Mouse (Mus musculus) effector memory CD4-positive, alpha-beta T cell, adult 5 months (primary cell): ENCODE measurements around the gene Mmgt2. TPM values are rescaled to one million over a fixed set of nuclear protein-coding genes. Genes with fewer than 3 reads are reported as not detected.

Experiments used
- polyA plus RNA-seq: library from polyadenylated mRNA; unstranded; fragments of 100-300 nt; shearing (Covaris generic); gene quantifications from one replicate; pipeline ENCODE4 v1.2.1, GENCODE M21; 2017

The Mmgt2 gene
- 10.5 TPM for polyA plus RNA-seq

GRCm38 (mm10) chr11:62648591-62649391, at the start of gene Mmgt2:
Gene Mmgt2 (plus strand): TSS chr11:62648664.

GRCm38 (mm10) chr11:62647661-62648590, 538 bp upstream of the Mmgt2 start, which contains the start of gene Lrrc75a:
Gene Lrrc75a (minus strand): TSS chr11:62648523.

Other genes starting within 250 kb of the Mmgt2 start
- 9.1 TPM for gene Pigl, start 190.2 kb upstream of the Mmgt2 start, polyA plus RNA-seq
- gene Ncor1, start 190.1 kb upstream of the Mmgt2 start, polyA plus RNA-seq, result 378 TPM
- gene Cenpv, start 109.4 kb upstream of the Mmgt2 start, polyA plus RNA-seq, result 11.8 TPM
- 3,666 TPM for gene Ubb, start 97.5 kb upstream of the Mmgt2 start, polyA plus RNA-seq
- 59.1 TPM for gene Trpv2, start 74.2 kb upstream of the Mmgt2 start, polyA plus RNA-seq
- gene Lrrc75a, start 141 bp upstream of the Mmgt2 start, polyA plus RNA-seq, result 1.0 TPM
- gene Zfp287, start 83.2 kb downstream of the Mmgt2 start, polyA plus RNA-seq, result 18.3 TPM
- gene Gm10428, start 104.4 kb downstream of the Mmgt2 start, polyA plus RNA-seq, result not detected
- gene Zfp286, start 140.8 kb downstream of the Mmgt2 start, polyA plus RNA-seq, result 0.29 TPM
- 2.0 TPM for gene Trim16, start 171.6 kb downstream of the Mmgt2 start, polyA plus RNA-seq
- 0.39 TPM for gene Fbxw10, start 198.4 kb downstream of the Mmgt2 start, polyA plus RNA-seq
- gene Tvp23b, start 230.8 kb downstream of the Mmgt2 start, polyA plus RNA-seq, result 34.4 TPM